Mouse (Mus musculus) G1E (cell line): ENCODE measurements at regions not wholly inside any gene's neighbourhood (a gene's known extent, or its start where the extent isn't known, plus 50 kb on each side); places are given as distances from the start of the nearest gene placed in this dataset.

Source experiments
- CTCF ChIP-seq: IDR thresholded peaks from 2 replicates; pipeline ENCODE4 v1.5.1; 2012; ENCODE audit warnings: low read depth, low read length, inconsistent platforms, mixed read lengths
- GATA1 ChIP-seq: IDR thresholded peaks from 2 replicates; pipeline ENCODE4 v1.6.1; 2012; ENCODE audit warnings: borderline replicate concordance, low read length, inconsistent platforms, mixed read lengths
- GATA2 ChIP-seq: IDR thresholded peaks from 2 replicates; pipeline ENCODE4 v1.6.1; 2012; ENCODE audit warnings: low read depth, low read length, inconsistent platforms, borderline replicate concordance
- TAL1 ChIP-seq: conservative IDR thresholded peaks from 2 replicates; pipeline ENCODE4 v1.6.1; 2012; ENCODE audit warnings: low read depth, low read length, inconsistent platforms, mixed read lengths

DNA sequence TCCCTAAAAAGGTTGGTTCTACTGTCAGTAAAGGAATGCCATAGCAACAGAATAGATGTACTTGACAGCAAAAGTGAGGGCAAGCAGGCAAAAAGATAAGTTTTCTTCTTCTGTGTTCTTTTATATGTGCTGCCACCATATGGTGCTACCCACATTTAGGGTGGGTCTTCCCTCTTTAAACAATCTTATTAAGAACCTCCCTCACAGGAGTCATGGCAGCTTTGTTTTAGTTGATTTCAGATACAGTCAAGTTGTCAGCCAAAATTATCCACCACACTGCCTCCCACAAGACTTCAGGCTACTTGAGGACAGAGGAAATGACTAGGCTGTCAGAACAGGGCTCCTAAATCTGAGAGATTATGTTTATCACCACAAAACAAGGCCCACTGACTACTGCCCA, 232.3 kb downstream of the Eepd1 start:
- no peak for TF ChIP-seq CTCF
- TF ChIP-seq GATA1 = no peak
- TF ChIP-seq TAL1 = no peak
- no peak for TF ChIP-seq GATA2
